Mouse (Mus musculus): ENCODE results near the gene H2al2a. TPM values are rescaled to one million over a fixed set of nuclear protein-coding genes. Genes with fewer than 3 reads are reported as not detected.

The H2al2a gene
- polyA plus RNA-seq, 2 experiments: not detected

- H3K36me3 ChIP-seq (replicated peaks; ENCODE audit: control insufficient read depth, insufficient read depth, low read depth): no peaks in the 10 kb centered on the region
These were observed 43.8 kb upstream of the H2al2a start for GRCm38 (mm10) chr2:18040347-18041160.

GRCm38 (mm10) chr2:18039566-18040290, 43.0 kb upstream of the H2al2a start:
- peak overlapping the region; percentile 31 for H3K4me2 ChIP-seq (ENCODE audit: low read depth)
- TF ChIP-seq EP300 (IDR thresholded peaks at IDR 0.05; ENCODE audit: low read depth) (no peak), CTCF (IDR thresholded peaks at IDR 0.05; ENCODE audit: low read depth) (no peak)
- no peak overlapping the region for H3K4me3 ChIP-seq (ENCODE audit: insufficient read depth in 1 of 2, low read depth in 2 of 2, low read length in 2 of 2)
- H3K36me3 ChIP-seq (replicated peaks; ENCODE audit: control insufficient read depth, insufficient read depth, low read depth): no peaks in the 10 kb centered on the region
- H3K9ac ChIP-seq (replicated peaks): peak overlapping the region; percentile 16; the same call in 1 of the 2 replicates
- H3K4me1 ChIP-seq (replicated peaks; ENCODE audit: control insufficient read depth in 2 of 2, insufficient read depth in 2 of 2, low read length in 1 of 2): peaks cover 0 to 8% of the 10 kb centered on the region in 2 experiments; a peak in 1 of 4 replicates
- H3K9me3 ChIP-seq (ENCODE audit: control insufficient read depth, low read length): no peaks in the 10 kb centered on the region
- H3K27ac ChIP-seq: no peak overlapping the region
- DNase-seq (ENCODE audit: low read depth in 3 of 3, low spot score in 3 of 3): no peak
- ATAC-seq (ENCODE audit: insufficient read depth): no peak
- WGBS (ENCODE audit: insufficient replicate concordance): 26% methylated on average over 46 of the region's 46 CpGs
- peaks cover 47% of the 10 kb centered on the region for H3K27me3 ChIP-seq (ENCODE audit: control insufficient read depth, insufficient read depth, low read length)

More at GRCm38 (mm10) chr2:18040347-18041160, 43.8 kb upstream of the H2al2a start:
- H3K4me2 ChIP-seq (ENCODE audit: low read depth): peak overlapping the region; percentile 18; the same call in 1 of the 2 replicates
- H3K4me1 ChIP-seq (replicated peaks; ENCODE audit: control insufficient read depth in 2 of 2, insufficient read depth in 2 of 2, low read length in 1 of 2): peaks cover 0 to 8% of the 10 kb centered on the region in 2 experiments; a peak in 1 of 4 replicates
- no peak overlapping the region for H3K4me3 ChIP-seq (ENCODE audit: insufficient read depth in 1 of 2, low read depth in 2 of 2, low read length in 2 of 2)
- H3K27ac ChIP-seq: no peak overlapping the region
- TF ChIP-seq EP300 (IDR thresholded peaks at IDR 0.05; ENCODE audit: low read depth) (no peak), CTCF (IDR thresholded peaks at IDR 0.05; ENCODE audit: low read depth) (no peak)
- H3K9me3 ChIP-seq (ENCODE audit: control insufficient read depth, low read length): no peaks in the 10 kb centered on the region
- no peak for DNase-seq (ENCODE audit: low read depth in 3 of 3, low spot score in 3 of 3)
- H3K27me3 ChIP-seq (ENCODE audit: control insufficient read depth, insufficient read depth, low read length): peaks cover 52% of the 10 kb centered on the region
- 0 out of 2 replicates have a peak, but pooled peaks have one; percentile 23 for ATAC-seq (ENCODE audit: insufficient read depth)
- 68% methylated on average over 27 of the region's 27 CpGs for WGBS (ENCODE audit: insufficient replicate concordance)
- no peak overlapping the region for H3K9ac ChIP-seq (replicated peaks)

- ATAC-seq (ENCODE audit: insufficient read depth) (no peak), DNase-seq (ENCODE audit: low read depth in 3 of 3, low spot score in 3 of 3) (no peak)
- TF ChIP-seq CTCF (IDR thresholded peaks at IDR 0.05; ENCODE audit: low read depth) (no peak), EP300 (IDR thresholded peaks at IDR 0.05; ENCODE audit: low read depth) (no peak)
- no peaks in the 10 kb centered on the region for H3K36me3 ChIP-seq (replicated peaks; ENCODE audit: control insufficient read depth, insufficient read depth, low read depth)
- H3K4me1 ChIP-seq (replicated peaks; ENCODE audit: control insufficient read depth in 2 of 2, insufficient read depth in 2 of 2, low read length in 1 of 2): peaks cover 0 to 8% of the 10 kb centered on the region in 2 experiments; a peak in 1 of 4 replicates
- no peak overlapping the region for H3K4me3 ChIP-seq (ENCODE audit: insufficient read depth in 1 of 2, low read depth in 2 of 2, low read length in 2 of 2)
- H3K27me3 ChIP-seq (ENCODE audit: control insufficient read depth, insufficient read depth, low read length): peaks cover 50% of the 10 kb centered on the region
- H3K9me3 ChIP-seq (ENCODE audit: control insufficient read depth, low read length): no peaks in the 10 kb centered on the region
- H3K27ac ChIP-seq: no peak overlapping the region
- no peak overlapping the region for H3K9ac ChIP-seq (replicated peaks)
- no peak overlapping the region for H3K4me2 ChIP-seq (ENCODE audit: low read depth)
- WGBS (ENCODE audit: insufficient replicate concordance): 58% methylated on average over 10 of the region's 10 CpGs
These were observed 42.2 kb upstream of the H2al2a start for GRCm38 (mm10) chr2:18038895-18039371.

GRCm38 (mm10) chr2:18038141-18038752, 41.5 kb upstream of the H2al2a start:
- Histone ChIP-seq H3K4me2 (ENCODE audit: low read depth) (no peak overlapping the region), H3K4me3 (ENCODE audit: insufficient read depth in 1 of 2, low read depth in 2 of 2, low read length in 2 of 2) (no peak overlapping the region), H3K9me3 (ENCODE audit: control insufficient read depth, low read length) (no peaks in the 10 kb centered on the region), H3K4me1 (replicated peaks; ENCODE audit: control insufficient read depth in 2 of 2, insufficient read depth in 2 of 2, low read length in 1 of 2) (peaks cover 0 to 8% of the 10 kb centered on the region in 2 experiments; a peak in 1 of 4 replicates), H3K9ac (replicated peaks) (no peak overlapping the region), H3K27me3 (ENCODE audit: control insufficient read depth, insufficient read depth, low read length) (peaks cover 57% of the 10 kb centered on the region), H3K27ac (no peak overlapping the region), H3K36me3 (replicated peaks; ENCODE audit: control insufficient read depth, insufficient read depth, low read depth) (no peaks in the 10 kb centered on the region)
- ATAC-seq (ENCODE audit: insufficient read depth): no peak
- no peak for TF ChIP-seq CTCF (IDR thresholded peaks at IDR 0.05; ENCODE audit: low read depth)
- no peak for TF ChIP-seq EP300 (IDR thresholded peaks at IDR 0.05; ENCODE audit: low read depth)
- no peak for DNase-seq (ENCODE audit: low read depth in 3 of 3, low spot score in 3 of 3)
- 41% methylated on average over 3 of the region's 3 CpGs for WGBS (ENCODE audit: insufficient replicate concordance)
